Mouse (Mus musculus) ES-E14 (cell line): ENCODE results near the gene Myrf. TPM values are rescaled to one million over a fixed set of nuclear protein-coding genes. Genes with fewer than 3 reads are reported as not detected.

Source experiments
- DNase-seq: peaks from one replicate; pipeline ENCODE4 v3.0.0-alpha.2; 2013; ENCODE audit warnings: low read depth, low spot score
- H3K27ac ChIP-seq: 2 replicates; pipeline ENCODE4 v1.5.1; 2012; ENCODE audit warnings: low read depth, mild to moderate bottlenecking, low read length, moderate library complexity, mixed read lengths; ENCODE audit not compliant: poor library complexity, insufficient read depth, severe bottlenecking
- H3K36me3 ChIP-seq: 2 replicates; pipeline ENCODE4 v1.6.1; 2012; ENCODE audit warnings: mild to moderate bottlenecking, low read length, moderate library complexity, mixed read lengths; ENCODE audit not compliant: control insufficient read depth, poor library complexity, insufficient read depth, severe bottlenecking
- H3K4me1 ChIP-seq, 2 experiments: fragments of 150-350 bp in 1 of 2; sonication (generic) in 1 of 2; 2 replicates each; pipeline ENCODE4 v1.6.1; 2012; ENCODE audit warnings: low read length in 2 of 2, mild to moderate bottlenecking in 1 of 2, mixed read lengths in 1 of 2; ENCODE audit not compliant: control insufficient read depth in 2 of 2, insufficient read depth in 2 of 2, poor library complexity in 1 of 2
- H3K4me3 ChIP-seq, 2 experiments: fragments of 150-350 bp in 1 of 2; sonication (generic) in 1 of 2; 2 replicates each; pipeline ENCODE4 v1.5.1; 2012; ENCODE audit warnings: low read length in 2 of 2, low read depth in 1 of 2, mild to moderate bottlenecking in 1 of 2, mixed read lengths in 1 of 2; ENCODE audit not compliant: insufficient read depth in 1 of 2, poor library complexity in 1 of 2, severe bottlenecking in 1 of 2
- H3K9ac ChIP-seq: 2 replicates; pipeline ENCODE4 v1.6.1; 2012; ENCODE audit warnings: low read depth, mild to moderate bottlenecking, low read length, mixed read lengths; ENCODE audit not compliant: poor library complexity, insufficient read depth, severe bottlenecking
- H3K9me3 ChIP-seq: fragments of 150-350 bp; sonication (generic); 2 replicates; pipeline ENCODE4 v1.6.1; 2012; ENCODE audit warnings: low read depth, mild to moderate bottlenecking, low read length; ENCODE audit not compliant: control insufficient read depth, insufficient read depth
- CHD2 ChIP-seq: IDR thresholded peaks from 2 replicates; pipeline ENCODE4 v1.6.1; 2014; ENCODE audit warnings: mild to moderate bottlenecking, low read depth, low read length, inconsistent platforms
- HCFC1 ChIP-seq: IDR thresholded peaks from 2 replicates; pipeline ENCODE4 v1.6.1; 2012; ENCODE audit warnings: low read length, inconsistent platforms, borderline replicate concordance; ENCODE audit not compliant: insufficient read depth
- MAFK ChIP-seq: IDR thresholded peaks from 2 replicates; pipeline ENCODE4 v1.6.1; 2014; ENCODE audit warnings: mild to moderate bottlenecking, low read depth, low read length, inconsistent platforms; ENCODE audit not compliant: insufficient read depth
- ZC3H11A ChIP-seq: IDR thresholded peaks from 2 replicates; pipeline ENCODE4 v1.6.1; 2012; ENCODE audit warnings: low read depth, mild to moderate bottlenecking, inconsistent platforms, low read length, borderline replicate concordance
- ZNF384 ChIP-seq: IDR thresholded peaks from 2 replicates; pipeline ENCODE4 v1.6.1; 2012; ENCODE audit warnings: low read depth, low read length, inconsistent platforms
- in situ Hi-C, 2 experiments: fragments of 600-800 bp; cut with MboI; formaldehyde crosslinking; loops; one replicate each; pipeline ENCODE4 v1.15.1; 2025; ENCODE audit warnings: low sequenced_read_pairs in 2 of 2, inconsistent platforms in 1 of 2; ENCODE audit not compliant: unreplicated experiment in 2 of 2
- total RNA-seq: library from RNA; depleted of rRNA; stranded (reverse); fragments of 300-350 nt; gene quantifications from 2 replicates; pipeline ENCODE4 v1.2.3, GENCODE M21; 2012

Myrf gene
- total RNA-seq, 1 experiment, result 35.9 TPM

DNA sequence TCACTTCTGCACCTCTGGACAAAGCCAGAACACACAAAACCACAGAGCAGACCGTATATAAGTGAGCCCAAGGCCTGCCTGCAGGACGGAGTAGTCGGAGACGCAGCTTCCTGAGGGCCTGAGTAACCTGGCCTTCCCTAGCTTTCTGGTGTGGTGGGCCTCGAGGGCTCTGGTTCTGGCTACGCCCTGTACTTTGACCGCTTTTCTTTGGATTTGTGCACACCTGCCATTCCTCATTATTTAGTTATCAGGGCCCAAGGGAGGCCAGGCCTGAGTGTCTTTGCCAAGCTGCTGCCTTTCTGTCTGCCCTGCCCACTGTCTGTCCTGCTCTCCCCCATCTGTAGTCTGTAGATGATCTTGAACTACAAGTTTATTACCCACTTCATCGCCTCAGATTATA, 50.6 kb downstream of the Myrf start:
- Histone ChIP-seq H3K36me3 (peaks cover 65% of the 10 kb centered on the region), H3K4me1 (peaks cover 0 to 7% of the 10 kb centered on the region in 2 experiments; a peak in 1 of 4 replicates), H3K9ac (no peak overlapping the region), H3K4me3 (no peak overlapping the region), H3K9me3 (no peaks in the 10 kb centered on the region), H3K27ac (no peak overlapping the region)
- no peak for TF ChIP-seq ZC3H11A
- no peak for TF ChIP-seq CHD2
- TF ChIP-seq MAFK, result no peak
- no peak for TF ChIP-seq ZNF384
- no peak for TF ChIP-seq HCFC1
- in situ Hi-C loops, result no loop called here
- DNase-seq, result no peak

DNA sequence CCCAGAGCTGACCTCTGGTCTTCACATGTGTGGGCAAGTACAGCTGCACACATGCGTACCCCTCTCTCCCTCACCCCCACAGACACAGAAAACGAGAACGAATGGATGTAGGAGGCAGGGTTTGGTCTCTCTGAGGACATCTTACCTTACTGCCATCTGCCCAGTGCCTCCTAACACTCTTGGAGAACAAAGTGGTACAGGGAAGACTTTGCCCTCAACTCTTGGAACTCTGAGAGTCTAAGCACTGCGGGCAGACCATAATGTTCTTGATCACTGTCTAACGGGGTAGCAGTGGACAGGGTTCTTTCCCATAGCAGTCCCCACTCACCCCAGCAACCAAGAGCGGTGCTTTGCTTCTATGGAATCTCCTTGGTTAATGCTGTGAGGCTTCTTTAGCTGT, 51.5 kb downstream of the Myrf start:
- in situ Hi-C loops, result no loop called here
- Histone ChIP-seq H3K4me1 (peaks cover 0 to 13% of the 10 kb centered on the region in 2 experiments; a peak in 2 of 4 replicates), H3K9me3 (no peaks in the 10 kb centered on the region), H3K4me3 (no peak overlapping the region), H3K9ac (no peak overlapping the region), H3K27ac (no peak overlapping the region), H3K36me3 (peaks cover 59% of the 10 kb centered on the region)
- no peak for DNase-seq
- TF ChIP-seq ZNF384 (no peak), HCFC1 (no peak), CHD2 (no peak), ZC3H11A (no peak), MAFK (no peak)

GRCm38 (mm10) chr19:10188281-10188811, 52.2 kb downstream of the Myrf start:
- H3K9ac ChIP-seq, result no peak overlapping the region; the same call in 1 of the 2 replicates
- no peaks in the 10 kb centered on the region for H3K9me3 ChIP-seq
- in situ Hi-C loops, result no loop called here
- TF ChIP-seq HCFC1, result no peak
- DNase-seq, result no peak
- H3K36me3 ChIP-seq, result peaks cover 52% of the 10 kb centered on the region
- no peak overlapping the region for H3K27ac ChIP-seq
- peaks cover 0 to 15% of the 10 kb centered on the region in 2 experiments; a peak in 2 of 4 replicates for H3K4me1 ChIP-seq
- H3K4me3 ChIP-seq, result no peak overlapping the region

DNA sequence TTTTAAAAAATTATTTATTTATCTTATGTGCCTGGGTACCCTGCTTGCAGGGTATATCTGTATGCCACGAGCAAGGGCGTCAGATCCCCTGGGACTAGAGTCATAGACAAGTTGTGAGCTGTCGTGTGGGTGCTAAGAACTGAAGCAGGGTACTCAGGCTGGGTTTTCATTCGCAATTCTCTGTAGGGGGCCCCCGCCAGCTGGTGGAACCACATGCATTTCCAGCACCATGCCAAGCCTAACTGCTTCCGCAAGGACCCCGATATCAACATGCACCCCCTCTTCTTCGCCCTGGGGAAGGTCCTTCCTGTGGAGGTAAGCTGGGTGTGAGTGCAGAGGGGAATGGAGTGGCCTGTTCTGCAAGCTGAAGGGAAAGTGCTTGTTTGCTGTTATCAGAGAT, 54.0 kb downstream of the Myrf start:
- Histone ChIP-seq H3K27ac (no peak overlapping the region), H3K36me3 (peaks cover 41% of the 10 kb centered on the region), H3K4me3 (no peak overlapping the region), H3K9ac (no peak overlapping the region), H3K9me3 (no peaks in the 10 kb centered on the region), H3K4me1 (peaks cover 0 to 19% of the 10 kb centered on the region in 2 experiments; a peak in 2 of 4 replicates)
- TF ChIP-seq ZC3H11A (no peak), ZNF384 (no peak), CHD2 (no peak), MAFK (no peak), HCFC1 (no peak)
- no peak for DNase-seq
- in situ Hi-C loops, result no loop called here

DNA sequence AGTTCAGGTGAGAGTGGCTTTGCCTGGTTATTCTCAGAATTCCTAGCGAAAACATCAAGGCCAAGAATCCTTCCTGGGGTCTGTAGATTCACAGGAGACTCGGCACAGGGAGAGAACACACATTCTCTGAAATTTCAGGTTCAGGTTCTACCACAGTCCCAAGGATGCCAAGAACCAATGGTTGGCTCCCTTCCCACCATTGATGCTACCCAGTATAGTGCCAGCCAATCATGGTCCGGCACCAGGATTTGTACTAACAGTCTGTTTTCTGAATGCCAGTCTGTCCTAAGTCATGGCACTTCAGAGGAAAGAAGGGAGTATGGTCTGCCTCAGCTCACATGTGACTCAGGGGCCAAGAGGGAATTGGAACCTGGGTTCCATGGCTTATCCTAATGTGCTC, 54.7 kb downstream of the Myrf start:
- Histone ChIP-seq H3K4me1 (peaks cover 0 to 12% of the 10 kb centered on the region in 2 experiments; a peak in 2 of 4 replicates), H3K4me3 (no peak overlapping the region), H3K9ac (no peak overlapping the region), H3K9me3 (no peaks in the 10 kb centered on the region), H3K36me3 (peaks cover 38% of the 10 kb centered on the region), H3K27ac (no peak overlapping the region)
- TF ChIP-seq MAFK (no peak), ZC3H11A (no peak), CHD2 (no peak), ZNF384 (no peak), HCFC1 (no peak)
- in situ Hi-C loops, result no loop called here
- no peak for DNase-seq
